Mouse (Mus musculus): ENCODE measurements around the gene Gm49711.
"Not testable (repeated sequence)": the region's sequence is repeated elsewhere in the genome, so short reads cannot be mapped to it uniquely, and the experiment has no call there.

Gm49711 gene

GRCm38 (mm10) chr16:92058644-92059620 is 816 bp downstream of the Gm49711 start:
- in situ Hi-C loops (cut with MboI; ENCODE audit: low pct_unique_long_range_greater_than_20kb in 1 of 2, low sequenced_read_pairs in 2 of 2, unreplicated experiment in 1 of 2): no loop called here

DNA sequence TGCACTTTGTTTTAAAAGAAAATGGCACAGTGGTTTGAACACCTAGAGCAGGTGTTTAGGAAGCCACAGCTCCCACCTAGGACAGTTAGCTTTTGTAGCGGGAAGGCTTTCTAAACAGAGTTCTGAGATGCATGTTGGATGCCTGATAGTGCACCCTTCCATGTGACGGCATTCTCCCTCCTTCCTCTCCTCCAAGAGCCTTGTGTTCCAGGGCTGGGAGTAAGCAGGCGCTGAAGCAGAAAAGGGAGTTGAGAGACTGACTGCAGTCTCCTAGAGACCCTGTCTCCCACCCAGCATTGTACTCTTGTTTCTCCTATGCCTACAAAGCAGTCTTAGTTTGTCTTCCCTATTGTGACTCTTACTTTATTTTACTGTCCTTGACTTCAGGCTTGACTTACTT is 2.1 kb downstream of the Gm49711 start:
- in situ Hi-C loops (cut with MboI; ENCODE audit: low pct_unique_long_range_greater_than_20kb in 1 of 2, low sequenced_read_pairs in 2 of 2, unreplicated experiment in 1 of 2): no loop called here

DNA sequence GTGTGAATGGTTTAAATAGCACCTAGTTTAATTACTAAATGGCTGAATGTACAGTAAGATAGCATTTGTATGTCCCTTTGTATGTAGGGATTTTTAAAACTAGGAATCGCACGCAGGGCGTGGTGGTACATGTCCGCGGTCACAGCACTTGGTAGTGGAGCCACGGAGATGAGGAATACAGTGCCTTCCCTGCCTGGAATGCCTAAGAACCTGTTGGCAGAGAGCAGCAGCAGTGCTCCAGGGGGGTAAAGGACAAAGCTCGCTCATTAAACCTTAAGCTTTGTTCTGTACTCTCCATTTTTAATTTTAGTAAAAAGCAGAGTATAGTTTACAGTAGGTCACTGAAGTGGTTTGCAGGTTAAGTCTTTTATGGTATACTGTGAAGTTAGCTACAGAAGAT is 3.5 kb downstream of the Gm49711 start:
- in situ Hi-C loops (cut with MboI; ENCODE audit: low pct_unique_long_range_greater_than_20kb in 1 of 2, low sequenced_read_pairs in 2 of 2, unreplicated experiment in 1 of 2): no loop called here

- in situ Hi-C loops (cut with MboI; ENCODE audit: low pct_unique_long_range_greater_than_20kb in 1 of 2, low sequenced_read_pairs in 2 of 2, unreplicated experiment in 1 of 2): no loop called here
Measured at GRCm38 (mm10) chr16:92062832-92063231, 4.7 kb downstream of the Gm49711 start.

DNA sequence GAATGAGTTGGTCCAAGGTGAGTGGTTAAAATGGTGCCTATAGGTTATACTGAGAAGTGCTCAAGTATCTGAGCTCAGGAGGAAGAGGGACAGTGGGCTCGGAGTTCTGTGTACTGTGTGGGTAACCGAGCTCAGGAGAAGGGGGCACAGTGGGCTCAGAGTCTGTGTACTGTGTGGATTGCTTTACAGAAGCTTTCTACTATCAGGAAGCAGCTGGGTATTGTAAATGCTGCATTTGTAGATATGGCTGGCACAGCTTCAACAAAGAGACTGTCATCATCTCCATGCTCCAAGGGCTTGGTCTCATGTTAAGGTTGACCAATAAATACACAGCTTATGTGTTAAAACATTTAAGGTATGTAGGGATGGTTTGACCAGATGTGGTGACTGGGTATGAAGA is 6.7 kb downstream of the Gm49711 start:
- in situ Hi-C loops (cut with MboI; ENCODE audit: low pct_unique_long_range_greater_than_20kb in 1 of 2, low sequenced_read_pairs in 2 of 2, unreplicated experiment in 1 of 2): no loop called here

GRCm38 (mm10) chr16:92070338-92070737 is 12.2 kb downstream of the Gm49711 start:
- in situ Hi-C loops (cut with MboI; ENCODE audit: low pct_unique_long_range_greater_than_20kb in 1 of 2, low sequenced_read_pairs in 2 of 2, unreplicated experiment in 1 of 2): no loop called here

GRCm38 (mm10) chr16:92076797-92077196 is 18.7 kb downstream of the Gm49711 start:
- in situ Hi-C loops (cut with MboI; ENCODE audit: low pct_unique_long_range_greater_than_20kb in 1 of 2, low sequenced_read_pairs in 2 of 2, unreplicated experiment in 1 of 2): no loop called here

- in situ Hi-C loops (cut with MboI; ENCODE audit: low pct_unique_long_range_greater_than_20kb in 1 of 2, low sequenced_read_pairs in 2 of 2, unreplicated experiment in 1 of 2): no loop called here
Measured at GRCm38 (mm10) chr16:92083771-92084453, 25.8 kb downstream of the Gm49711 start.

GRCm38 (mm10) chr16:92089225-92089624 is 31.1 kb downstream of the Gm49711 start:
- in situ Hi-C loops (cut with MboI; ENCODE audit: low pct_unique_long_range_greater_than_20kb in 1 of 2, low sequenced_read_pairs in 2 of 2, unreplicated experiment in 1 of 2): no loop called here

DNA sequence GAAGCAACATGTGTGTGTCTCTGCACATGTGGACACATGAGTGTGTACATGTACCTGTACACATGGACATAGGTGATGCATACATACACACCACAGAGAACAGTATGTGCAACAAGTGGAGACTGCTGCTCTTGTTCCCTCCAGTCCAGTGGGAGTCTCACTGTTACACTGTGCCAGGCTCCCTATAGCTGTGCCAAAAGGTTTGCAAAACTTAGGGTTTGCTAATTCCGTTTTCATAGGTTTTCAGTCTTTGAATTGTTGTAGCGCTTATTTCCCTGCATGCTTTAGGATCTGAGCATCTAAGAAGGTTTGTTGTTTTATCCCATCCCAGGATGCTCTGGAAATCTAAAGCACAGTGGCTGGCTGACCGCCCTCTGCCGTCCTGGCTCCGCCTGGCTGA is 33.8 kb downstream of the Gm49711 start:
- in situ Hi-C loops (cut with MboI; ENCODE audit: low pct_unique_long_range_greater_than_20kb in 1 of 2, low sequenced_read_pairs in 2 of 2, unreplicated experiment in 1 of 2): no loop called here

- in situ Hi-C loops (cut with MboI; ENCODE audit: low pct_unique_long_range_greater_than_20kb in 1 of 2, low sequenced_read_pairs in 2 of 2, unreplicated experiment in 1 of 2): no loop called here
Measured at GRCm38 (mm10) chr16:92098351-92099051, 40.4 kb downstream of the Gm49711 start.

DNA sequence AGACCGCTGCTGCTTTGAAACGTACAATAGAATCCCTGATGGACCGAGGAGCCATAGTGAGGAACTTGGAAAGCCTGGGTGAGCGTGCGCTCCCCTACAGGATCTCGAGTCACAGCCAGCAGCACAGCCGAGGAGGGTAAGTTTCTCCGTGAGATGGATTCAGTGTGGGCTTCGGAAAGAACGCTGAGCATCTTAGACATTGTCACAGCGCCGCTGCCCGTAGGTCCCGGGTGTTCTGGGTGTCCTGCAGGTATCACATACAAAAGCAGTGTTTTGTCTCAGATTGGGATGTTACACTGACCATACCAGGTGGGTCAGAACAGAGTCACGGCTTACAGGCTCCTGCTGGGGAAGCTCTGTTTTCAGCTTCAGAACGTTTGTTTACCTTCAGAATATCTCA is 41.5 kb downstream of the Gm49711 start:
- in situ Hi-C loops (cut with MboI; ENCODE audit: low pct_unique_long_range_greater_than_20kb in 1 of 2, low sequenced_read_pairs in 2 of 2, unreplicated experiment in 1 of 2): no loop called here

DNA sequence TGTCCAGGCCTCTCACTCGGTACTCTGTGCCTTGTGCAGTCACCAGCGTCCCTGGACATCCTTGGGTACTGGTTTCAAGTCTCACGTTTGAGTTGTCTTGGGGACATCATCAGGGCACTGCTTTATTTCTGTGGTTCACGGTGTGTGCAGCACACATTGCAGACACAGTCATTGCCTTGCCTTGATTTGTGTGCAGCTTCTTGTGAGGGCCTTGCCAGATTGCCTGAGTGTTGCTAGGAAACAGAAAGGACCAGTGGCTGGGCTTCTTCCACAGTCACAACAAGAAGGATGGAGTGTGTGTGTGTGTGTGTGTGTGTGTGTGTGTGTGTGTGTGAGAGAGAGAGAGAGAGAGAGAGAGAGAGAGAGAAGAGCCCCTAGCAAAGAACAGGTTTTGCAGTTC is 42.0 kb downstream of the Gm49711 start:
- in situ Hi-C loops (cut with MboI; ENCODE audit: low pct_unique_long_range_greater_than_20kb in 1 of 2, low sequenced_read_pairs in 2 of 2, unreplicated experiment in 1 of 2): no loop called here

DNA sequence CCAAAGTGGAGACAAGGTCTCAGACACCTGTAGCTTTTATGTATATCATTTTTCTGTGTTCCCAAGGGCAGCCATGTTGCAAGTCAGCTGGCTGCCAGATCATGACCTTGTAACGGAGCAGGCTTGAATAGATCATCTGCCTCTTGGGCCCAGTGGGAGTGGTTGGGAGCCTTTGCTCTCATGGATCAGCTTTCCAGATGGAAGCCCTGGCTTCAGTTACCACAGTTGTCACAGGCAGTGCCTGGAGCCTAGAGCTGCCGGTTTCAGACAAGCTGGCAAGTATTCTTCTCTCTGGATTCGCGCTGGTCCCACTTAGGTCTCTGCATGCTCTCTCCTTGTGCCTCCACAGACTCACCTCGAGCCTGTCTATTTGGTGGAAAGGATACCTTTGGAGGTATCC is 44.0 kb downstream of the Gm49711 start:
- in situ Hi-C loops (cut with MboI; ENCODE audit: low pct_unique_long_range_greater_than_20kb in 1 of 2, low sequenced_read_pairs in 2 of 2, unreplicated experiment in 1 of 2): no loop called here

DNA sequence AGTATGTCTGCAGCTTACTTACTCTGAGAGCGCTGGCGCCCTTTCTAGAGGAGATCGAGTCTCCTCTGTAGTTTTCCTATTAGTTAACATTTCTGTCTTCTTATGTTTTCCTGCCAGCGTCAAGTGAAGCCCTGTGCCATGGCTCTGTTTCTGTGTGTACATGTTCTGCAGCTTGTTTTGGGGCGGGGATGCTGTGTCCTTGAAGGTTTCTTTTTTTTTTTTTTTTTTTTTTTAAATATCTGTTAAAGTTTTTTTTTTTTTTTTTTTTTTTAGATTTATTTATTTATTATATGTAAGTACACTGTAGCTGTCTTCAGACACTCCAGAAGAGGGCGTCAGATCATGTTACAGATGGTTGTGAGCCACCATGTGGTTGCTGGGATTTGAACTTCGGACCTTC is 44.8 kb downstream of the Gm49711 start:
- in situ Hi-C loops (cut with MboI; ENCODE audit: low pct_unique_long_range_greater_than_20kb in 1 of 2, low sequenced_read_pairs in 2 of 2, unreplicated experiment in 1 of 2): not testable (repeated sequence)

GRCm38 (mm10) chr16:92103572-92104331 is 45.6 kb downstream of the Gm49711 start:
- in situ Hi-C loops (cut with MboI; ENCODE audit: low pct_unique_long_range_greater_than_20kb in 1 of 2, low sequenced_read_pairs in 2 of 2, unreplicated experiment in 1 of 2): no loop called here

DNA sequence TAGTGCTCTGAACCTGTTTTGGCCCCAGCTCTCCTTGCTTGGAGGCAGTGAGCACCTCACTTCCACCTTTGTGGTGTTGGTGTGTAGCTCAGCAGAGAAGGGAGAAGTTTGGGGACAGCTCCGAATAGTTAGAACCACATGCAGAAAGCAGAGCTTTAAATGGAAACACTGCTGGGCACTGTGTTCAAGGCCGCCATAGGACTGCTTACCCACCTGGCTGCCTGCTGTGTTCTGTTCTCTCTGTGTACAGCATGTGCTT is 46.1 kb downstream of the Gm49711 start:
- in situ Hi-C loops (cut with MboI; ENCODE audit: low pct_unique_long_range_greater_than_20kb in 1 of 2, low sequenced_read_pairs in 2 of 2, unreplicated experiment in 1 of 2): no loop called here

DNA sequence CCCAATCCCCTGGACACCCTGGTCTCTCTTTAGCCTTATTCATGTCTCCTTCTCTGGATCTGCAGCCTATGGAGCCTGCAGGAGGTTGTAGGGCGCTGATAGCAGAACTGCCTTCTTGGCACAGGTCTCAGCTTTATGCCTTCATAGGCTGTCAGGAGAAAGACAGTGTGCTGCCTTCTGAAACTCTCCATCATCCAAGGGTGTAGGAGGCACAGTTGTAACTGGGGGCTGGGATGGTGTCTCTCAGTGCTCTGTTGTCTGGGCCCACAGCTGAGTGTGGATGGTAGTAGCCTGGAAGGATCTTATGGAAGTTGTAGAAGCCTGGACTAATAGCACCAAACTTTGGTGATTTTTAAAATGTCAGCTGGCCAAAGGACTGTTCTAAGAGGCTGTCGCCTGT is 46.8 kb downstream of the Gm49711 start:
- in situ Hi-C loops (cut with MboI; ENCODE audit: low pct_unique_long_range_greater_than_20kb in 1 of 2, low sequenced_read_pairs in 2 of 2, unreplicated experiment in 1 of 2): no loop called here

DNA sequence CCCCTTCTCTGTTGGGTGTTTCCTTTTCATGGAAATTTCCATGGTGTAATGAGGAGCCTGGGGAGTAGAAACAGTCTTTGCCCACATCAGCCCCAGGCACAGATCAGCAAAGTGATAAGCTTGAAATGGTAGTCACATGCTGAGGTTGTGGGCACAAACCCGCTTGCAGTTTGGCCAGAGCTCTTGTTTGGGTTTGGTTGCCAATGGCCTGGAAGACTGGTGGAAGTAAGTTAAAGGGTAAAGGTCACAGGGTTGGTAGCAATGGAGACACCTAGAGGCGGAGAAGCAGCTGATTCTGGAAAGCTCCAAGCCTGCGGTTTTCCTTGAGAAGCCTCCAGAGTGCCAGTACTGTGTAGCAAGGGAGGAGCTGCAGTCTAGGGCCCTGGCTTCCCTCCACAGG is 47.5 kb downstream of the Gm49711 start:
- in situ Hi-C loops (cut with MboI; ENCODE audit: low pct_unique_long_range_greater_than_20kb in 1 of 2, low sequenced_read_pairs in 2 of 2, unreplicated experiment in 1 of 2): no loop called here
